Mouse (Mus musculus) liver, postnatal 0 days (tissue): ENCODE measurements around the gene Zfyve1.

Experiments used
- CTCF ChIP-seq: sonication (generic); IDR thresholded peaks from 2 replicates; pipeline ENCODE4 v1.5.1; 2016; ENCODE audit warnings: antibody characterized with exemption, low read depth
- EP300 ChIP-seq: IDR thresholded peaks from 2 replicates; pipeline ENCODE4 v1.6.1; 2016; ENCODE audit warnings: antibody characterized with exemption, low read depth, mild to moderate bottlenecking

GRCm38 (mm10) chr12:83506543-83506942, 90.5 kb downstream of the Zfyve1 start:
- TF ChIP-seq CTCF (no peak), EP300 (no peak)
